Mouse (Mus musculus): ENCODE measurements around the gene Pgf. TPM values are rescaled to one million over a fixed set of nuclear protein-coding genes. Genes with fewer than 3 reads are reported as not detected.

Gene Pgf
- polyA plus RNA-seq, 1 experiment from 2014 or later: 9.9 TPM

DNA sequence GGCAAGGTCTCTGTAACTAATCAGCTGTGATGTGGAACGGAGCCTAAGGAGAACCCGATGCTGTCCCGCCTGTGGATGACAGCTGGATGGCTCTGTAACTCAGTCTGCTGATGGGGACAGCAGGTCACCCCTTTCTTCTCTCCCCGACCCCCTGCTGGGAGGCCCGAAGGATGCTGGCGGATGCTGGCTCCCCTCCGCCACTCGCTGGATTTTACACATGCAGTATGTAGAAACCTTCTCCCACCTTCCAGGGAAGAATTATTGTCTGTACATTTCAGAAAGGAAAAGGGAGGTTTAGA, 4.7 kb upstream of the Pgf start:
- ATAC-seq (ENCODE audit: low read depth): no peak; the same call in 1 of the 2 replicates
- Histone ChIP-seq H3K27ac (ENCODE audit: low read length) (no peak overlapping the region), H3K9ac (ENCODE audit: low read length) (no peak overlapping the region), H3K4me2 (ENCODE audit: low read depth, low read length) (no peak overlapping the region), H3K36me3 (ENCODE audit: control insufficient read depth, insufficient read depth, low read length) (no peaks in the 10 kb centered on the region), H3K4me1 (replicated peaks; ENCODE audit: control insufficient read depth, insufficient read depth, low read length) (peaks cover 22% of the 10 kb centered on the region), H3K9me3 (ENCODE audit: control insufficient read depth, low read length) (no peaks in the 10 kb centered on the region), H3K27me3 (ENCODE audit: control insufficient read depth, insufficient read depth, low read depth, low read length) (peaks cover 6% of the 10 kb centered on the region), H3K4me3 (ENCODE audit: low read length) (no peak overlapping the region)
- 19% methylated on average over 8 of the region's 8 CpGs for WGBS

- no peak overlapping the region for H3K4me2 ChIP-seq (ENCODE audit: low read depth, low read length)
- no peaks in the 10 kb centered on the region for H3K36me3 ChIP-seq (ENCODE audit: control insufficient read depth, insufficient read depth, low read length)
- no peak overlapping the region for H3K27ac ChIP-seq (ENCODE audit: low read length)
- 14% methylated on average over 17 of the region's 17 CpGs for WGBS
- H3K9me3 ChIP-seq (ENCODE audit: control insufficient read depth, low read length): no peaks in the 10 kb centered on the region
- peak; percentile 12; the same call in 1 of the 2 replicates for ATAC-seq (ENCODE audit: low read depth)
- peaks cover 6% of the 10 kb centered on the region for H3K27me3 ChIP-seq (ENCODE audit: control insufficient read depth, insufficient read depth, low read depth, low read length)
- H3K4me3 ChIP-seq (ENCODE audit: low read length): no peak overlapping the region
- no peak overlapping the region for H3K9ac ChIP-seq (ENCODE audit: low read length)
- peaks cover 27% of the 10 kb centered on the region for H3K4me1 ChIP-seq (replicated peaks; ENCODE audit: control insufficient read depth, insufficient read depth, low read length)
Observed at GRCm38 (mm10) chr12:85181475-85182344, 4.1 kb upstream of the Pgf start.

DNA sequence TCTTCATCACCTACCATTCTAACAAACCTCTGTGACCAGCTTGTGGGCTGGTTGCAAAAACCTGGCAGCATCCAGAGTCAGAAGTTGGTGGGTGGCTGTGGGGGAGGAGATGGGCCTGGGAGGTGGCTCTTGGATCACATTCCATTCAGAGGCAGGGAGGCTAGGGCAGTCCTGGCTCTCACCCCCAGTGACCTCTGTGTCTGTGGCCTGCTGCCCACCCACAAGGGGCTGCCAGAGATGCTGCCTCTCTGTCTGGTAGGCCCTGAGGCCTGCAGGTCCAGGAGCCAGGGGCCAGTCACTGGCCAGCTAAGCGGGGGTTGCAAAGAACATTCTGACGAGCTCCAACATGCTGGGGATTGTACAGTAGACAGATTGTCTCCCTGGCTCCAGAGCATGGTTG, 704 bp upstream of the Pgf start:
- H3K27me3 ChIP-seq (ENCODE audit: control insufficient read depth, insufficient read depth, low read depth, low read length): peaks cover 6% of the 10 kb centered on the region
- no peak overlapping the region for H3K27ac ChIP-seq (ENCODE audit: low read length)
- peaks cover 41% of the 10 kb centered on the region for H3K4me1 ChIP-seq (replicated peaks; ENCODE audit: control insufficient read depth, insufficient read depth, low read length)
- no peak overlapping the region for H3K4me3 ChIP-seq (ENCODE audit: low read length)
- no peak overlapping the region for H3K4me2 ChIP-seq (ENCODE audit: low read depth, low read length)
- WGBS: 73% methylated on average over 2 of the region's 2 CpGs
- H3K36me3 ChIP-seq (ENCODE audit: control insufficient read depth, insufficient read depth, low read length): no peaks in the 10 kb centered on the region
- H3K9me3 ChIP-seq (ENCODE audit: control insufficient read depth, low read length): no peaks in the 10 kb centered on the region
- no peak for ATAC-seq (ENCODE audit: low read depth)
- no peak overlapping the region for H3K9ac ChIP-seq (ENCODE audit: low read length)

DNA sequence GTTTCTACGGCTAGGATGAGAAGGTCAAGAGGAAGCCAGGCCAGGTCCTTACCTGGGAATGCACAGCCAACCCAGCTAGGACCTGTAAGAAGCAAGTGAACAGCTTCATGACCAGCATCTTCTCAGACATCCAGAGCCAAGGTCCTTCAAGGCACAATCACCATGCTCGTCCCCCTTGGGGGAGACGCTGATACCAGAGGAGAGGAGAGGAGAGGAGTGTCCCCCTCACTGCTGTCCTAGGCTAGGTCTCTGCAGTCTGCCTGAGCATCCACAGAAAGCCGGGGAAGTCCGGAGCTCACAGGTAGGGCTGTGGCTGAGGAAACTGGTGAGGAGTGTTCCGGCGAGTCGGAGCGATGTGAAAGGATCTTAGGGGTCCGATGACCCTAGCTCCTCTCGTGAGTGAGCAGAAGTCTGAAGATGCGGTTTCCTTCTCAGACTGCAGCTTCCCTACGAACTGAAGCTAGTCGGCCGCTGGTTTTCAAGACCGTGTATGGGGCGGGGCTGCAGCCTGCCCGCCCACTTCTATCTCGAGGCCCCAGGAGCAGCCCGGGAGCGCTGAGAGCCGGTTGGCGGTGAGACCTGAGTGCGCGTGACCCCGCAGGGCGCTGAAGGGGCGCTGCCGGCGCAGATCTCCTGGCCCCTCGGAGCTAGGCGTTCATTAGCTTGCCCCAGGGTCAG, 605 bp downstream of the Pgf start:
- peak; percentile 48; the same call in 1 of the 2 replicates for ATAC-seq (ENCODE audit: low read depth)

GRCm38 (mm10) chr12:85175926-85176845, 1.4 kb downstream of the Pgf start:
- peak overlapping the region; percentile 64 for H3K27ac ChIP-seq (ENCODE audit: low read length)
- peak overlapping the region; percentile 65 for H3K9ac ChIP-seq (ENCODE audit: low read length)

More for the DNA sequence above, 605 bp downstream of the Pgf start:
- Histone ChIP-seq H3K27me3 (ENCODE audit: control insufficient read depth, insufficient read depth, low read depth, low read length) (peaks cover 6% of the 10 kb centered on the region), H3K27ac (ENCODE audit: low read length) (peak overlapping the region; percentile 29; the same call in 1 of the 2 replicates), H3K4me3 (ENCODE audit: low read length) (peak overlapping the region; percentile 53), H3K9ac (ENCODE audit: low read length) (peak overlapping the region; percentile 65), H3K36me3 (ENCODE audit: control insufficient read depth, insufficient read depth, low read length) (no peaks in the 10 kb centered on the region), H3K9me3 (ENCODE audit: control insufficient read depth, low read length) (no peaks in the 10 kb centered on the region), H3K4me1 (replicated peaks; ENCODE audit: control insufficient read depth, insufficient read depth, low read length) (peaks cover 37% of the 10 kb centered on the region), H3K4me2 (ENCODE audit: low read depth, low read length) (peak overlapping the region; percentile 74)
- WGBS: 2% methylated on average over 32 of the region's 32 CpGs

GRCm38 (mm10) chr12:85175087-85175675, 2.4 kb downstream of the Pgf start:
- peak overlapping the region; percentile 74 for H3K4me2 ChIP-seq (ENCODE audit: low read depth, low read length)
- ATAC-seq (ENCODE audit: low read depth): peak; percentile 39
- H3K4me1 ChIP-seq (replicated peaks; ENCODE audit: control insufficient read depth, insufficient read depth, low read length): peaks cover 30% of the 10 kb centered on the region
- H3K27me3 ChIP-seq (ENCODE audit: control insufficient read depth, insufficient read depth, low read depth, low read length): peaks cover 6% of the 10 kb centered on the region
- peak overlapping the region; percentile 64 for H3K27ac ChIP-seq (ENCODE audit: low read length)
- peak overlapping the region; percentile 53 for H3K4me3 ChIP-seq (ENCODE audit: low read length)
- H3K36me3 ChIP-seq (ENCODE audit: control insufficient read depth, insufficient read depth, low read length): no peaks in the 10 kb centered on the region
- WGBS: 22% methylated on average over 16 of the region's 16 CpGs
- H3K9ac ChIP-seq (ENCODE audit: low read length): peak overlapping the region; percentile 65
- no peaks in the 10 kb centered on the region for H3K9me3 ChIP-seq (ENCODE audit: control insufficient read depth, low read length)

More at GRCm38 (mm10) chr12:85175926-85176845, 1.4 kb downstream of the Pgf start:
- Histone ChIP-seq H3K4me3 (ENCODE audit: low read length) (peak overlapping the region; percentile 53), H3K36me3 (ENCODE audit: control insufficient read depth, insufficient read depth, low read length) (no peaks in the 10 kb centered on the region), H3K27me3 (ENCODE audit: control insufficient read depth, insufficient read depth, low read depth, low read length) (peaks cover 6% of the 10 kb centered on the region), H3K4me1 (replicated peaks; ENCODE audit: control insufficient read depth, insufficient read depth, low read length) (peaks cover 30% of the 10 kb centered on the region), H3K4me2 (ENCODE audit: low read depth, low read length) (peak overlapping the region; percentile 74), H3K9me3 (ENCODE audit: control insufficient read depth, low read length) (no peaks in the 10 kb centered on the region)
- ATAC-seq (ENCODE audit: low read depth): peak; percentile 76
- 7% methylated on average over 11 of the region's 11 CpGs for WGBS

DNA sequence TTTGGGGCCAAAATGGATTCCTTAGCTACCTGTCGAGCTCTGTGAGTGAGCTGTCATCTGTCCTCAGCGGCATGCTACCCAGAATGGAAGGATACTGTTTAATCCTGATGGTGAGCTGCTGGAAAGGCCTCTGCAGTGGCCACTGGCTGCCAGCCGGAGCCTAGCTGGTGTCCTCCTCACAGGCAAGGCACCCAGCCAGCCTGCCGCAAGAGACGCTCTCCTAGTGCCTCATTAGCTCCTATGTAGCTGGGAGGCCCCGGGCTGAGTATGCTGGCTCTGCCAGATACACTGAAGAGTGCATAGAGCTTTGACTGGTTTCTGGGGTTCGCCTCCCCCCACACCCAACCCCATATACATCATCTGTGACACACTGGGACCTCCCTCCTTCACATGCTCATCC, 3.6 kb downstream of the Pgf start:
- 58% methylated on average over 7 of the region's 7 CpGs for WGBS
- 0 out of 2 replicates have a peak overlapping the region, but pooled peaks have one; percentile 5 for H3K9ac ChIP-seq (ENCODE audit: low read length)
- H3K4me2 ChIP-seq (ENCODE audit: low read depth, low read length): no peak overlapping the region
- no peaks in the 10 kb centered on the region for H3K9me3 ChIP-seq (ENCODE audit: control insufficient read depth, low read length)
- ATAC-seq (ENCODE audit: low read depth): no peak
- no peak overlapping the region for H3K4me3 ChIP-seq (ENCODE audit: low read length)
- no peak overlapping the region for H3K27ac ChIP-seq (ENCODE audit: low read length)
- H3K27me3 ChIP-seq (ENCODE audit: control insufficient read depth, insufficient read depth, low read depth, low read length): peaks cover 6% of the 10 kb centered on the region
- H3K36me3 ChIP-seq (ENCODE audit: control insufficient read depth, insufficient read depth, low read length): no peaks in the 10 kb centered on the region
- H3K4me1 ChIP-seq (replicated peaks; ENCODE audit: control insufficient read depth, insufficient read depth, low read length): peaks cover 38% of the 10 kb centered on the region

DNA sequence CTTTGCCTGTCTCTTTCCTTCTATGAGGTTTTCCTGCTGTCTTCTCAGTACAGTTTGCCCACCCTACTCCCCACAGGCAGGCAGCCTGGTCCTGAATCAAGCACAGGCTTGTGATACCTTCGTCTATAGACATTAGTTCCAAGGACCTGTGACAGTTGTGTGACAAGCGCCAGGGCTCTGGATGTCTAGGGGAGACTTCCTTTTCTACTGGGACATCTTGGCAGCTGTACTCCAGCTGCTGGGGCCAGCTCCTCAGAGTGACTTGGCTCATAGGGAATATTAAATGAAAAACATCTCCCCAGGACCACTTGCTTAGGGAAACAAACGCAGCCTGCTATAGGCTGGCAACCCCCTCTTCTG, 6.7 kb downstream of the Pgf start:
- H3K4me3 ChIP-seq (ENCODE audit: low read length): no peak overlapping the region
- H3K36me3 ChIP-seq (ENCODE audit: control insufficient read depth, insufficient read depth, low read length): no peaks in the 10 kb centered on the region
- H3K9me3 ChIP-seq (ENCODE audit: control insufficient read depth, low read length): no peaks in the 10 kb centered on the region
- H3K4me1 ChIP-seq (replicated peaks; ENCODE audit: control insufficient read depth, insufficient read depth, low read length): peaks cover 21% of the 10 kb centered on the region
- WGBS: 70% methylated on average over 3 of the region's 3 CpGs
- H3K9ac ChIP-seq (ENCODE audit: low read length): no peak overlapping the region
- no peaks in the 10 kb centered on the region for H3K27me3 ChIP-seq (ENCODE audit: control insufficient read depth, insufficient read depth, low read depth, low read length)
- no peak overlapping the region for H3K27ac ChIP-seq (ENCODE audit: low read length)
- H3K4me2 ChIP-seq (ENCODE audit: low read depth, low read length): no peak overlapping the region
- ATAC-seq (ENCODE audit: low read depth): no peak

All from lung, embryonic 16.5 days (tissue).